Mouse (Mus musculus): ENCODE measurements at regions not wholly inside any gene's neighbourhood (a gene's known extent, or its start where the extent isn't known, plus 50 kb on each side); places are given as distances from the start of the nearest gene placed in this dataset.

DNA sequence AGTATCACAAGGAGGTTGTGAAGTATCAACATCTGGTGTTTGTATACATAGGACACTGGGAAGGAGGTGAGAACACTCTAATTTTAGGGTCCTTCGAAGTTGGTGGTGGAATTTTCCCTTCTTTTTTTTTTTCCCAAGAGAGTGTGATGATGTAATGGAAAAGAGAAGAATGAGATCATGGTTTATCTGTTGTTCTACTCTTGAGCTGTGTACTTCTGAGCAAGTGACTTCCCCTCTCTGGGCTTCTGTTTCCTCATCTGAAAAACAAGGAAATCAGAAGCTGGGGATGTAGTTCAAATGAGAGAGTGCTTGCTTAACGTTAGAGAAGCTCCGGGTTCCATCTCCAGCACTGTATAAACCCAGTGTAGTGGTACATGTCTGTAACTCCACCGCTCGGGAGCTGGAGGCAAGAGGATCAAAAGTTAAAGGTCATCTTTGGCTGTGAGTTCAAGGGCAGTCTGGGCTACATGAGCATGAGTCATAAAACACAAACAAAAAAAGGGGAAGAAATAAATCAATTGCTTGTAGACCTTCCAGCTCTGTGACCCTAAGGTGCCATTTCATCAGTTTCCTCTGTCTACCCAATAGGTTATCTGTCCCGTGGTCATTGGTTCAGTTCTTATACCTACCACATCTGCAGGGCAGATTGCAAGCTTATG, 132.5 kb upstream of the Cxcr4 start:
- Histone ChIP-seq H3K4me3 (ENCODE audit: low read length) (no peak overlapping the region), H3K4me2 (ENCODE audit: low read depth, low read length) (no peak overlapping the region), H3K9me3 (replicated peaks; ENCODE audit: control insufficient read depth, low read length) (no peaks in the 10 kb centered on the region), H3K9ac (ENCODE audit: low read length) (no peak overlapping the region), H3K27me3 (ENCODE audit: control insufficient read depth, insufficient read depth, low read length) (no peaks in the 10 kb centered on the region), H3K36me3 (ENCODE audit: control insufficient read depth, insufficient read depth) (no peaks in the 10 kb centered on the region), H3K4me1 (ENCODE audit: control insufficient read depth, insufficient read depth, low read length) (0 out of 2 replicates have a peak, but pooled peaks cover 4% of the 10 kb centered on the region), H3K27ac (ENCODE audit: low read length) (no peak overlapping the region)
- WGBS, result 60% methylated on average over 6 of the region's 6 CpGs
- no peak for ATAC-seq (replicated peaks; ENCODE audit: extremely low read depth, insufficient read depth, low FRiP score)

DNA sequence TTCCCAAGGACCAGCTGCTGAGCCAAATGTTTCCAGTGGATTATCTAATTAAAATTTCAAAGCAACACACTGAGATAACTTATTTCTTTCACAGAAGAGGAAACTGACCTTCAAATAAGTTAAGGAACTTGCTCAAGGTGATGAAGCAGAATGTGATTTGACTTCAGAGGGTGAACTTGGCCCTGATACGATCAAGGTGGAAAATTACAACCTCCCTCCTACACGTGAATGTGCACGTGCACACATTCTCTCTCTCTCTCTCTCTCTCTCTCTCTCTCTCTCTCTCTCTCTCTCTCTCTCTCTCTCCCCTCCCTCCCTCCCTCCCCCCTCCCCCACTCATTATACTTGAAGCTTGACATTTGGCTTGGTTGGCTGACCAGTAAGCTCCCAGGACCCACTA, 131.8 kb upstream of the Cxcr4 start:
- no peaks in the 10 kb centered on the region for H3K27me3 ChIP-seq (ENCODE audit: control insufficient read depth, insufficient read depth, low read length)
- H3K36me3 ChIP-seq (ENCODE audit: control insufficient read depth, insufficient read depth), result no peaks in the 10 kb centered on the region
- no peak overlapping the region for H3K4me3 ChIP-seq (ENCODE audit: low read length)
- H3K27ac ChIP-seq (ENCODE audit: low read length), result no peak overlapping the region
- H3K9ac ChIP-seq (ENCODE audit: low read length), result no peak overlapping the region
- no peak overlapping the region for H3K4me2 ChIP-seq (ENCODE audit: low read depth, low read length)
- 0 out of 2 replicates have a peak, but pooled peaks cover 4% of the 10 kb centered on the region for H3K4me1 ChIP-seq (ENCODE audit: control insufficient read depth, insufficient read depth, low read length)
- WGBS, result 40% methylated on average over 3 of the region's 3 CpGs
- ATAC-seq (replicated peaks; ENCODE audit: extremely low read depth, insufficient read depth, low FRiP score), result no peak
- no peaks in the 10 kb centered on the region for H3K9me3 ChIP-seq (replicated peaks; ENCODE audit: control insufficient read depth, low read length)

- Histone ChIP-seq H3K4me3 (ENCODE audit: low read length) (no peak overlapping the region), H3K4me1 (ENCODE audit: control insufficient read depth, insufficient read depth, low read length) (0 out of 2 replicates have a peak, but pooled peaks cover 4% of the 10 kb centered on the region), H3K27ac (ENCODE audit: low read length) (no peak overlapping the region), H3K36me3 (ENCODE audit: control insufficient read depth, insufficient read depth) (no peaks in the 10 kb centered on the region), H3K9me3 (replicated peaks; ENCODE audit: control insufficient read depth, low read length) (no peaks in the 10 kb centered on the region), H3K4me2 (ENCODE audit: low read depth, low read length) (no peak overlapping the region), H3K27me3 (ENCODE audit: control insufficient read depth, insufficient read depth, low read length) (no peaks in the 10 kb centered on the region), H3K9ac (ENCODE audit: low read length) (no peak overlapping the region)
- ATAC-seq (replicated peaks; ENCODE audit: extremely low read depth, insufficient read depth, low FRiP score), result no peak
- WGBS, result 36% methylated on average over 2 of the region's 2 CpGs
Observed at GRCm38 (mm10) chr1:128722061-128722471, 130.0 kb upstream of the Cxcr4 start.

DNA sequence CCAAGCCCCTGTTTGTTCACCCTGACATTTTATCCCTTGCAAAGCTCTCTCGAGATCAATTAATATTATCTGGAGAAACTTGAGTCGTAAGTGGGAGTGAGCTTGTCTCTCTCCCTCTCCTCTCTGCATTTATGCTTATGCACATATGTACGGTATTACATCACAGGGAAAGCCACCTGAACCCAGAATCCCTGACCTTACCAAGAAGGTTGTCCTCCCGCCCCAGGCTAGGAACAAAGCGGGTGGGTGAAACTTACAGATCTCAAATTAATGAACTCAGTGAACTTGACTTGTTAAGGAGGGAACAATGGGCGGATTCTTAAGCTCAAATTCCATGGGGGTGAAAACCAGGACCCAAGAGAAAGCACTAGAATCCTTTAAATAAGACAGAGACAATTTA, 122.8 kb upstream of the Cxcr4 start:
- Histone ChIP-seq H3K4me1 (ENCODE audit: control insufficient read depth, insufficient read depth, low read length) (0 out of 2 replicates have a peak, but pooled peaks cover 6% of the 10 kb centered on the region), H3K27me3 (ENCODE audit: control insufficient read depth, insufficient read depth, low read length) (no peaks in the 10 kb centered on the region), H3K36me3 (ENCODE audit: control insufficient read depth, insufficient read depth) (no peaks in the 10 kb centered on the region), H3K4me3 (ENCODE audit: low read length) (no peak overlapping the region), H3K9me3 (replicated peaks; ENCODE audit: control insufficient read depth, low read length) (no peaks in the 10 kb centered on the region), H3K4me2 (ENCODE audit: low read depth, low read length) (no peak overlapping the region), H3K9ac (ENCODE audit: low read length) (no peak overlapping the region), H3K27ac (ENCODE audit: low read length) (no peak overlapping the region)
- WGBS, result 61% methylated on average over 6 of the region's 6 CpGs
- no peak for ATAC-seq (replicated peaks; ENCODE audit: extremely low read depth, insufficient read depth, low FRiP score)

- Histone ChIP-seq H3K9me3 (replicated peaks; ENCODE audit: control insufficient read depth, low read length) (no peaks in the 10 kb centered on the region), H3K4me2 (ENCODE audit: low read depth, low read length) (no peak overlapping the region), H3K27me3 (ENCODE audit: control insufficient read depth, insufficient read depth, low read length) (no peaks in the 10 kb centered on the region), H3K4me3 (ENCODE audit: low read length) (no peak overlapping the region), H3K36me3 (ENCODE audit: control insufficient read depth, insufficient read depth) (no peaks in the 10 kb centered on the region), H3K27ac (ENCODE audit: low read length) (no peak overlapping the region), H3K9ac (ENCODE audit: low read length) (no peak overlapping the region), H3K4me1 (ENCODE audit: control insufficient read depth, insufficient read depth, low read length) (0 out of 2 replicates have a peak, but pooled peaks cover 6% of the 10 kb centered on the region)
- WGBS, result 52% methylated on average over 7 of the region's 7 CpGs
- ATAC-seq (replicated peaks; ENCODE audit: extremely low read depth, insufficient read depth, low FRiP score), result no peak; the same call in 1 of the 2 replicates
Observed at GRCm38 (mm10) chr1:128712876-128713275, 120.8 kb upstream of the Cxcr4 start.

DNA sequence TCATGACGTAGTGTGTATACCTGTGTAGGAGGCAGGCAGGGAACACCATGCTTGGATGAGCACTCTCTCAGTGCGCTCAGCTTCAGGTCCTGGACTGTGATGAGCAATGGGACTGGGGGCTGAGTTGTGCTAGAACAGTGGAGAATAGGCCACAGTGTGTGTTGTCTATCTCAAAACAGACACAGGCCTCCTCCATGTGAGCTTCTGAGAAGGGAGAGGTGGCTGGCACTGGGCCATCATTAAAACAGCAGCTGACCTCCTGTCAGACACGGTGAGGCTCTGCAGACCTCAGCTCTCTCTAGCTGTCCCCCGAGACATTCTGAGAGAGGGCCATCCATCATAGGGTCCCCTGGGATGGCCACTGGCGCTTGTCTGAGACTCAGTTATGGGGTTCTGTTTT, 119.0 kb upstream of the Cxcr4 start:
- Histone ChIP-seq H3K4me1 (ENCODE audit: control insufficient read depth, insufficient read depth, low read length) (0 out of 2 replicates have a peak, but pooled peaks cover 6% of the 10 kb centered on the region), H3K27me3 (ENCODE audit: control insufficient read depth, insufficient read depth, low read length) (no peaks in the 10 kb centered on the region), H3K4me2 (ENCODE audit: low read depth, low read length) (no peak overlapping the region), H3K4me3 (ENCODE audit: low read length) (no peak overlapping the region), H3K36me3 (ENCODE audit: control insufficient read depth, insufficient read depth) (no peaks in the 10 kb centered on the region), H3K9ac (ENCODE audit: low read length) (no peak overlapping the region), H3K9me3 (replicated peaks; ENCODE audit: control insufficient read depth, low read length) (no peaks in the 10 kb centered on the region), H3K27ac (ENCODE audit: low read length) (no peak overlapping the region)
- 47% methylated on average over 5 of the region's 5 CpGs for WGBS
- no peak; the same call in 1 of the 2 replicates for ATAC-seq (replicated peaks; ENCODE audit: extremely low read depth, insufficient read depth, low FRiP score)

DNA sequence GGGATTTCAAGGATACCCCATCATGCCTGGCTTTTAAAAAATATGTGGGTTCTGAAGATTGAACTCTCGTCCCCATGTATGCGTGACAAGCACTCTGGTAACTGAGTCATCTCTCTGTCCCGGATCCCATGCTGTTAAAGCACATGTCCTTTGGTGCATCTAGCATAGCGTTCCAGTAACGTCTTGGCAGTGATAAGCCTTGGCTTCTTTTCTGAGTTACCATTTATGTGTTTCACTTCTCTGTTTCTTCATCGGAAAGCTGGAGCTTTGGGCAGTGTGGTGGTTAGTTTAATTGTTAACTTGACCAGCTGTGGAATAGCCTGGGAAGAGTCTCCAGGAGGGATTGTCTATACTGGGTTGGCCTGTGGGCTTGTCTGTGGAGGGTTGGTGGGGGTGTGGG, 115.7 kb upstream of the Cxcr4 start:
- Histone ChIP-seq H3K9ac (ENCODE audit: low read length) (no peak overlapping the region), H3K27me3 (ENCODE audit: control insufficient read depth, insufficient read depth, low read length) (no peaks in the 10 kb centered on the region), H3K27ac (ENCODE audit: low read length) (no peak overlapping the region), H3K4me3 (ENCODE audit: low read length) (no peak overlapping the region), H3K9me3 (replicated peaks; ENCODE audit: control insufficient read depth, low read length) (no peaks in the 10 kb centered on the region), H3K4me2 (ENCODE audit: low read depth, low read length) (no peak overlapping the region), H3K4me1 (ENCODE audit: control insufficient read depth, insufficient read depth, low read length) (0 out of 2 replicates have a peak, but pooled peaks cover 6% of the 10 kb centered on the region), H3K36me3 (ENCODE audit: control insufficient read depth, insufficient read depth) (no peaks in the 10 kb centered on the region)
- no peak for ATAC-seq (replicated peaks; ENCODE audit: extremely low read depth, insufficient read depth, low FRiP score)
- WGBS, result 89% methylated on average over 6 of the region's 6 CpGs

- Histone ChIP-seq H3K4me2 (ENCODE audit: low read depth, low read length) (no peak overlapping the region), H3K4me3 (ENCODE audit: low read length) (no peak overlapping the region), H3K9me3 (replicated peaks; ENCODE audit: control insufficient read depth, low read length) (no peaks in the 10 kb centered on the region), H3K27me3 (ENCODE audit: control insufficient read depth, insufficient read depth, low read length) (no peaks in the 10 kb centered on the region), H3K4me1 (ENCODE audit: control insufficient read depth, insufficient read depth, low read length) (0 out of 2 replicates have a peak, but pooled peaks cover under 1% of the 10 kb centered on the region), H3K9ac (ENCODE audit: low read length) (no peak overlapping the region), H3K27ac (ENCODE audit: low read length) (no peak overlapping the region), H3K36me3 (ENCODE audit: control insufficient read depth, insufficient read depth) (no peaks in the 10 kb centered on the region)
- 58% methylated on average over 2 of the region's 2 CpGs for WGBS
- no peak for ATAC-seq (replicated peaks; ENCODE audit: extremely low read depth, insufficient read depth, low FRiP score)
Observed at GRCm38 (mm10) chr1:128706167-128706566, 114.1 kb upstream of the Cxcr4 start.

GRCm38 (mm10) chr1:128705071-128705503, 113.0 kb upstream of the Cxcr4 start:
- no peak overlapping the region for H3K4me3 ChIP-seq (ENCODE audit: low read length)
- WGBS, result 40% methylated on average over 3 of the region's 3 CpGs
- no peaks in the 10 kb centered on the region for H3K9me3 ChIP-seq (replicated peaks; ENCODE audit: control insufficient read depth, low read length)
- no peak overlapping the region for H3K9ac ChIP-seq (ENCODE audit: low read length)
- no peaks in the 10 kb centered on the region for H3K27me3 ChIP-seq (ENCODE audit: control insufficient read depth, insufficient read depth, low read length)
- no peak for ATAC-seq (replicated peaks; ENCODE audit: extremely low read depth, insufficient read depth, low FRiP score)
- no peak overlapping the region for H3K4me2 ChIP-seq (ENCODE audit: low read depth, low read length)
- no peak overlapping the region for H3K27ac ChIP-seq (ENCODE audit: low read length)
- H3K4me1 ChIP-seq (ENCODE audit: control insufficient read depth, insufficient read depth, low read length), result no peaks in the 10 kb centered on the region
- no peaks in the 10 kb centered on the region for H3K36me3 ChIP-seq (ENCODE audit: control insufficient read depth, insufficient read depth)
